Mouse (Mus musculus): ENCODE results near the gene Igsf3.

Gene Igsf3

DNA sequence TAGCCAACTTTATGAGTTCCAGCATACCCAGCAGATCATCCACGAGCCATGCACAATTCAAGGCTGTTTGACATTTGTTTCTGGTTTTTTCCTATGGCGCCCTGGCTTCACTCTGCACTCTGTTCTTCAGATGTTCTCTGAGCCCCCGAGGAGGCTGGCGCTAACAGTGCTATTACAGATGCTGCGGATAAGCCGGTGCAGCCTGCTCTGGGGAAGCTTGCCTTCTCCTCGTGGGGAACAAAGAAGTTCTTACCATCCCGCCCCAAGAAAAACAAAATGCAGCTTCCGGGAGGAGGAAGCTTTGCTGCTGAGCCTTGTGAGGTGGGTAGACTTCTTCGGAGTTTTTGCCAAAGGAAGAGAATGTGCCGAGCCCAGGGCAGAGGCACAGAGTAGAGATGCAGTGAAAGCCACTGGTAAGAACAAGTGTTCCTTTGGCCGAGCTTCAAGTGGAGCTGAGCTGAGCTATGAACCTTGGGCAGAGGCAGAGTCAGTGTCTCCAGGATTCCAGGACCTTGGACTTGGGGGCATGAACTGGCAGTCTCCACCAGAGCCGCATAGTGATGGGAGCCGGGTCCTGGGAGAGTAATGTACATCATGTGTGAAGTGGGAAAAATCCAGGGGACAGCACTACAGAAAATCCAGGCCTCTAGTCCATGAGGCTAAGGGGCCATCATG lies 125.3 kb downstream of the Igsf3 start:
- DNase-seq (ENCODE audit: low spot score in 2 of 2), result no peak

DNA sequence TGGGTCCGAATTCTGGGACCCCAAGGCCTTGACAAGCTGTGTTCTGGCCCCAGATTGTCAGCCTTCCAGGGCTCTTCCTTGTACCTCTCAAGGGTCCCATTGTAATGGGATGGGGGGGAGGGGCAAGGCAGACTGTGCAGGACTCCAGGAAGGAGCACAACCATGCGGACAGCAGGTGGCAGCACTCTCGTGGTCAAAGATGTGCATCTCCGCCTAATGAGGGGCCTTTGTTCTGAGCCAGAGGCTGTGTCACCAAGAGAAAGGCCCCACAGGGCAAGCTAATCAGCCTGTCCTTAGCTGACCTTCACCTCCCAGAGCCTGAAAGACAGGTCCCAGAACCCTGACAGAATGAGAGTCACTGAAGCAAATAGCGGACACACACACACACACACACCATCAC lies 129.3 kb downstream of the Igsf3 start:
- peak; percentile 68 to 72 for DNase-seq (ENCODE audit: low spot score in 2 of 2)

DNA sequence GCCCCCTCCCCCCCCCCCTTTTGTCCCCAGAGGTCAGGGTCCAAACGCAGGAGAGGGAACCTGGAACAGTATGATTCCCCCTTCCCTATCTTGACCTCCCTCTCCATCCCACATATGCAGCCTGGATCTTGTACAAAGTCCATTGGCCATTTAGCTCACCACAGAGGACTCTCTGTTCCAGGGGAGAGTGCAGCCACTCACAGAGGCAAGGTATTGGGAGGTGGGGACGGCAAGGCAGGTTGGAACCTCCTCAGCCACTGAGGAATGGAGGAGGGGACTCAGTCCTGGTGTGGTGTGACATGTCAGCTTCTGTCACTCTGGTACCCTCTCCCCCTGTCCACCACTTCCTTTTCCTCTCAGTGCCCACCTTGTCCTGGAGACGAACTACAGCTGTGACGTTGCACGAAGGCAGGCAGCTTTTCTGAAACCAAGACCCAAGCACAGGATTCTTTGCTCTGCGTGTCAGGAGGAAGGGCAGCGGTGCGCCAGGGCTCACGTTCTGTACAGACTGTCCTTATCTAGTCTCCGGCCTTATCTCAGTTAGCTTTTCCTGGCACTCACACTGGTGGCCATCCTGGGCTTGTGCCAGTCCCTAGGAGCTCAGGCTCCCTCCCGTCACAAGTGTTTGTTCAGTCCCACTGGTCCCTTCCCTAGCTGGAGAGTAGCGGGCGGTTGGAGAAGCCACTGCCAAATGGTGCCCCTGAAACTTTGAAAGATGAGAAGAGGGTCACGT lies 130.3 kb downstream of the Igsf3 start:
- DNase-seq (ENCODE audit: low spot score in 2 of 2), result no peak

DNA sequence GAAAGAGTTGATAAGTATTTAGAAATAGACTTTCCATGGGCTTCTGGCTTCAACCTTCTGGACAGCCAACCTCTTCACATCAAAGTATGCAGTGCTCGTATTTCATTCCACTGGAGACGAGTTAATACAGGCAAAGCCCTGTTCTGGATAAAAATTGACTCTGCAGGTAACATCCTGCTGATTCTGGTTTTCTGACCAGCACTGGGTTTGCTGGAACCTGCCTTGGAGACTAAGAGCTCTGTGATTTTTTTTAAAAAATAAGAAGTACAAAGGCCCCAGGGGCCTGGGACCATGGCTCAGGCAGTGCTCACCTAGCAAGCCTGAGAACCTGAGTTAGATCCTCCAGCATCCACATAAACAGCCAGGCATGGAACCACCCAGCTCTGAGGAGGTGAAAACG lies 130.9 kb downstream of the Igsf3 start:
- no peak for DNase-seq (ENCODE audit: low spot score in 2 of 2)

DNA sequence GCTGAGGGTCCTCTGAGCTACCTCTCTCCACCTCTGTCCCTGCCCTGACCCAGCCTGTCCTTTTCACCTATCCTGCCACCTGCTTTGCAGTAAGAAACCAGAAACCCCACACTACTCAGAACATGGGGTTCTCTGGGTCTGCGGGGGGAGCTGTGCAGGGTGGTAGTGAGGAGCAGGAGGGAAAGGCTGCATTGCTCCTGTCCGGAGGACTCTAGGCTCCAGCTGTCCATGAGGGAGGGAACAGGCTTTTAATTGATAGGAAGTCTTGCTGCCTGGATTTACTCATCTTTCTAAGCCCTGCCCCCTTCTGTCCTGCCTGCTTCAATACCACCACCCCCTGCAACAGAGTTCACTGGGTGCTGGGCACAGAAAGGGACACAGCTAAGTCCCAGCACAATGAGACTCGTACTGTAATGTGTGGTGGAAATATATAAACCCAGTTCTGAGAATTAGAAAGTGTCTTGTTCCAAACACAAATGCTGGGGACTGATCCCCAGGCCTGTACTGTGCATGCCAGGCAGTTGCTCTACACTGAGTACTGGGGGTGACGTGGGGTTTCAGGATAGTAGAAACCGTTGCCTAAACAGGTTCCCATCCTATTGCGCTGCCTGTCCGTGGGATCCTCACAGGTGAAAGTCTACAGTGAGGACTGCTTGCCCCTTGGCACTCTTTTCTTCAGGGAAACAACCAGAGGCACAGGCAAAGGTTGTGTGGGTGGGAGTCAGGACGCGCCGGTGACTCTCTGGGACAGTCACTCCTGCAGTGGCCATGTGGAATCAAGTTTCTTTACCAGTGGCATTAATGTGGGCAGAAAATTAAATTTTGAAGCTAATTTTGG lies 133.0 kb downstream of the Igsf3 start:
- DNase-seq (ENCODE audit: low spot score in 2 of 2), result no peak

DNA sequence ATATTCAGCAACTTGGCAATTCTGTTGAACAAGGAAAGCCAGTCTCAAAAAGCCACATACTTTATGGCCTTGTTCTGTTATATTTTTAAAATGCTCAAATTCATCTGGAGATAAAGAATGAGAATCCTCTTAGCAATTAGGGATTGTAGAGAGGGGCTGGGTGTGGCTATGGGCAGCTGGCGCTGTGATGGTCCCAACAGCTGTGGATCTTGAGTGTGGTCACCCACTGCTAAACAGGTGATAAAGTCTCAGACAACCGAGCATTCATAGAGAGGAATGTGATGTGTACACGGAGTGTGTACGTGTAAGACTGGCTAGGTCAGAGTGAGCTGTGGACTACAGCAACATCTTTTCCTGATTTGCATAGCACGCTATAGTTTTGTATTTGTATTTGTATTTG lies 133.7 kb downstream of the Igsf3 start:
- no peak for DNase-seq (ENCODE audit: low spot score in 2 of 2)

All from right cerebral cortex, postnatal 36 days (tissue).